Mouse (Mus musculus): ENCODE data around the gene Mecom. TPM values are rescaled to one million over a fixed set of nuclear protein-coding genes. Genes with fewer than 3 reads are reported as not detected.

Mecom gene
- polyA plus RNA-seq, 1 experiment from 2014 or later, result 17.6 TPM

DNA sequence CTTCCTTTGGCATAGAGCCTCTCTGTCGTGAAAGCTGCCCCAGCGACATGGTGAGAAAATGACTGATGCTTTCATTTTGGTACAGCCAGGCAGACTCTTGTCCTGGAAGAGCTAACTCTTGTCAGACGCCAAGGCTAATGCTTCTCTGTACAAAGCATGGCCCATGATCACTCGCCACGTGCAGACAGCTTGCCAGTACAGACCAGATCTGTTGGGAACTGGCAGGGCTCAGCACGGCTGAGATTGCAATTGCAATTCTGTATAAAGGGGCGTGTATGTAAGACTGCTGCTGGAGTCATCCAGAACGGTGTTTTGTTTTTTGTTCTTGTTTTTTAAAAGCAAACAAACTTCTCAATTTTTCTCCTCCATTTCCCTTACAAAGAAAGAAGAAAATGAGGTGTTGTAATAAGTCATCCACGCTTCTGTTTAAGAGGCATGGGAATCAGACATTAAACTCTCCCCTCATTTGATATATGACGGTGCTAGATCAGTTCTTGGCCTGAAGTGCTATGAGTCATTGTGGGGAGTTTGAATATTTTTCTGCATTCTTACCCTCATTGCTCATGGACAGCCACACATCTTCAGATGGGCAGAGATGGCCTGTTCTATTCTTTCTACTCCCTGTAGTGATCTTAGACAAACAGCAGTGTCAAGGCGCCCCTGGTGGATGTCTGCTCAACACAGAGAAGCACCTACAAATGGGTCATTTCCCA is 644.1 kb downstream of the Mecom start:
- WGBS, result 67% methylated on average over 11 of the region's 11 CpGs
- Histone ChIP-seq H3K9ac (ENCODE audit: low read length) (no peak overlapping the region), H3K4me3 (ENCODE audit: low read depth, low read length) (no peak overlapping the region), H3K4me2 (ENCODE audit: low read length) (no peak overlapping the region), H3K27ac (ENCODE audit: low read depth) (no peak overlapping the region; the same call in 1 of the 2 replicates), H3K27me3 (replicated peaks; ENCODE audit: control insufficient read depth, insufficient read depth, low read length) (no peaks in the 10 kb centered on the region), H3K4me1 (replicated peaks; ENCODE audit: control insufficient read depth, insufficient read depth, low read length) (no peaks in the 10 kb centered on the region), H3K9me3 (ENCODE audit: control insufficient read depth, low read length) (no peaks in the 10 kb centered on the region), H3K36me3 (ENCODE audit: control insufficient read depth, insufficient read depth, low read length) (no peaks in the 10 kb centered on the region)
- ATAC-seq (replicated peaks; ENCODE audit: low FRiP score, low TSS enrichment, low read depth), result no peak
- no peak for DNase-seq (ENCODE audit: low spot score)

Other genes with a start within 250 kb of the Mecom start
- 0.09 and 0.23 TPM in 2 replicates for gene Actrt3, start 51.9 kb upstream of the Mecom start, polyA plus RNA-seq (2014; fragmentation: Nextera tagmentation; extraction: Ambion mirVana)
- 26.7 and 28.7 TPM in 2 replicates for gene Mynn, start 54.1 kb upstream of the Mecom start, polyA plus RNA-seq (2014; fragmentation: Nextera tagmentation; extraction: Ambion mirVana)
- gene Lrriq4, start 96.5 kb upstream of the Mecom start, polyA plus RNA-seq (2014; fragmentation: Nextera tagmentation; extraction: Ambion mirVana), result not detected in 2 replicates
- 0.49 and 0.60 TPM in 2 replicates for gene Lrrc34, start 99.9 kb upstream of the Mecom start, polyA plus RNA-seq (2014; fragmentation: Nextera tagmentation; extraction: Ambion mirVana)
- gene Lrrc31, start 151.8 kb upstream of the Mecom start, polyA plus RNA-seq (2014; fragmentation: Nextera tagmentation; extraction: Ambion mirVana), result 0.20 and 0.66 TPM in 2 replicates
- gene Samd7, start 198.3 kb upstream of the Mecom start, polyA plus RNA-seq (2014; fragmentation: Nextera tagmentation; extraction: Ambion mirVana), result not detected in 2 replicates
- gene Sec62, start 244.9 kb upstream of the Mecom start, polyA plus RNA-seq (2014; fragmentation: Nextera tagmentation; extraction: Ambion mirVana), result 73.9 and 76.5 TPM in 2 replicates

All from intestine, embryonic 14.5 days (tissue).